Mouse (Mus musculus) ovary, postnatal 14 days (tissue): ENCODE results near the gene Sh3pxd2a.

Experiments
- DNase-seq: peaks from one replicate; pipeline ENCODE4 v3.0.0; 2022; ENCODE audit warnings: low spot score

Sh3pxd2a gene

DNA sequence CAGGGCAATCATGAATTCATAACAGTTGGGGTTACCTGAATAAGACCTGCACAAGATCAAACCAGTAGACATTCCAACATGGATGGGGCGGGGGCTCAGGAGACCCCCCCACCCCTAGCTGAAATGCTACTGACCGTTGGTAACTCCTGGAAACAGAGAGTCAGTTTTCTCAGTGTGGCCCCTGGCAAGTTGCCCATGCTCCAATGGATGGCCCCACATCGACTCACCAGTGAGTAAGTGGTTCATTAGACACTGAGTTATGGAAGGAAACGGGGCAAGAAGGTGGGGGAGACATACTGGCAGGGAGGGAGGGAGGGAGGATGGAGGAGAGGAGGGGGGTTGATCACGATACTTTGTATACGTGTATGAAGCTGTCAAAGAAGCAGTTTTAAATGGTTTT is 8.2 kb downstream of the Sh3pxd2a start:
- no peak for DNase-seq

GRCm38 (mm10) chr19:47455001-47455755 is 9.0 kb downstream of the Sh3pxd2a start:
- no peak for DNase-seq

DNA sequence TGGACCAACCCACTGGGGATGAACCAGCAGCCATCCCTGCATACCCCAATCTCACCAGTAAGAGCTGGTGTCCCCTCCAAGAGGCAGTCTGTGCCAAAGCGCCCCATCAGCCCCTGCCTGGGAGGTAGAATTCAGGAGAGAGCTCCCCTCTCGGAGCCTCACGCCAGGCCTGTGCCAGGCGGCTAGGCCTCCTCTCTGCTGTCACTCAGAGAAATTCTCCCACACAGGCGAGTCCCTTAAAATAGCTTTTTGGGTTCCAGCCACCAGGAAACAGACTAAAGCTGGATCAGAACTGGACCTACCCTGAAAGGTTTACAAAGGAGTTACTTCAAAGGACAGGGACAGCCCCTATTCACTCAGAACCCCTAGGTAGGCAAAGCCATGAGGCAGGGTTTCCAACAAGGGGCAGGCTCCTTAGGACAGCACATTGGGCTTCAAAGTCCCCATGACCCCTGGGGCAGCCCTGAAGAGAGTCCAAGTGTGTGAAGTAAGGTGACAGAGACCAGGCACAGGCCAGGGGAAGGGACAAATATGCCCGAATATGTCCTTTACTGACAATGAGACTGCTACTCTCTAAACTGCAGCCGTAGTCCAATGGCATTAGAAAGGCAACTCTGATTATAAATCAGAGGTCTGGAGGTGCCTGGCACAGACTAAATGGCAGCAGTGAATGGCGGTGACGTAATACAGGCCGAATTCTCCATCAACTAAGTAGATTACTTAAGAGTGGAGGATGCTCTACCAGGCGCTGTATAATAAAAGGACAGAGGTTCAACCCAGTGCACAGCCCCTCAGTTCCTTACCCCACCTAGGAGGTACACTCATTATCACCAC is 9.8 kb downstream of the Sh3pxd2a start:
- no peak for DNase-seq

DNA sequence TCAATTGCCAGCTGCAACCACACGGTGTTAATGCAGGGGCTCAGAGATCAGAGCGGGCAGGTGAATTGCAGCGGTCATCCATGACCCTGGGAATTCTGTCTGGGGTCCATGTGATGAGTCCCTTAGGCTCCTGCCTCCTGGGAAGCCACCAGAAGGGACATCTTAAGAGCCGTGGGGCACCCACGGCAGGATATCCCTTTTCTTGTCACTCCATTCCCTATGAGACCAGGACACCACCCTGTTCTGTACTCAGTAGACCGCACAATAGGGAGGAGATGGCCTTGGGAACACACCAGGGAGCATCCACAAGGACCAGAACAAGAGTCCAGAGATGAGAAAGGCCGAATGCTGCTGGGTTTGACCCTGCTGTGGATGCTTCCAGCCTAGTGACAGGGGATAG is 10.8 kb downstream of the Sh3pxd2a start:
- DNase-seq, result no peak

- DNase-seq, result no peak
Observed at GRCm38 (mm10) chr19:47452682-47453081, 11.5 kb downstream of the Sh3pxd2a start.

DNA sequence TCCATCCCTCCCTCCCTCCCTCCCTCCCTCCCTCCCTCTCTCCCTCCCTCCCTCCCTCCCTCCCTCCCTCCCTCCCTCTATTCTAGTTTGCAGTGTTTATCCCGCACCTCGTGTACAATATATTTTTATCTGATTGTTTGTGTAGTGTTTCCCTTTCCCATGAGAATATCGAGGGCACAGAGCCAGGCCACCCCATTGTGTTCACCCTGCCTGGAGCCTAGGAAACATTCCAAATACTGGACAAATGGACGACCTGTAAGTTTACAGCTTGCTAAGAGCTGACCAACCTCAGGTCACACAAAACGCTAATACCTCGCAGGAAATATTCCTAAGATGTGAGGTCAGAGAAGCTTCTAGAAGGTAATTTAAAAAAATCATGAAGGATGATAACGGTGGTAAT is 12.0 kb downstream of the Sh3pxd2a start:
- no peak for DNase-seq

DNA sequence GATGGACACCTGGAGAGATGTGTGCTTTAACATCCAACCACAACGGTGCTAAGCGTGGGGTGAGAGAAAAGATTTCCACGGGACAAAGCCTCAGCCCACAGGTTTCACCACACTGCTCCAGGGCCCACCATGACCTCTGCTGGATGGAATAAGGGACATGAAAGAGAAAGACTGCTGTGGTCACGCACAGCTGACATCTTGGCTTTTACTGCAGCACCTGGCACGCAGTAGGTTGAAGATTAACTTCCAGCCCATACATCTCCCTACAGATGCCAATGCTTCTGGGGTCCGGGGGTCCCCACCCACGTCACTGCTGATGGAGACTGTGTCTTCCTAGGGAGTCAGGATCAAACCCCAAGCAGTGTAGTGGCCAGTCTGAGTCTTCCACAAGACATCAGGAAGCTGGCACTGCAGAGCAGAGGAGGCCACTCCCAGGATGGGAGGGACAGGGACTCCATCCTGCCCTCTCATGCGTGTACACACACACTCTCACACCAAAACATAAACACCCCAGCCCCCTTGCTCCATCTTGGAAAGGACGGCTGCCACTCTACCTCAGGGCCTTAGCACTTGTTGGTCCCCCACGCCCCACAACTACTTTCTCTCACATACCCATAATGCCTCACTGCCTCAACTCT is 12.6 kb downstream of the Sh3pxd2a start:
- no peak for DNase-seq

- DNase-seq, result no peak
Observed at GRCm38 (mm10) chr19:47450261-47451137, 13.7 kb downstream of the Sh3pxd2a start.

DNA sequence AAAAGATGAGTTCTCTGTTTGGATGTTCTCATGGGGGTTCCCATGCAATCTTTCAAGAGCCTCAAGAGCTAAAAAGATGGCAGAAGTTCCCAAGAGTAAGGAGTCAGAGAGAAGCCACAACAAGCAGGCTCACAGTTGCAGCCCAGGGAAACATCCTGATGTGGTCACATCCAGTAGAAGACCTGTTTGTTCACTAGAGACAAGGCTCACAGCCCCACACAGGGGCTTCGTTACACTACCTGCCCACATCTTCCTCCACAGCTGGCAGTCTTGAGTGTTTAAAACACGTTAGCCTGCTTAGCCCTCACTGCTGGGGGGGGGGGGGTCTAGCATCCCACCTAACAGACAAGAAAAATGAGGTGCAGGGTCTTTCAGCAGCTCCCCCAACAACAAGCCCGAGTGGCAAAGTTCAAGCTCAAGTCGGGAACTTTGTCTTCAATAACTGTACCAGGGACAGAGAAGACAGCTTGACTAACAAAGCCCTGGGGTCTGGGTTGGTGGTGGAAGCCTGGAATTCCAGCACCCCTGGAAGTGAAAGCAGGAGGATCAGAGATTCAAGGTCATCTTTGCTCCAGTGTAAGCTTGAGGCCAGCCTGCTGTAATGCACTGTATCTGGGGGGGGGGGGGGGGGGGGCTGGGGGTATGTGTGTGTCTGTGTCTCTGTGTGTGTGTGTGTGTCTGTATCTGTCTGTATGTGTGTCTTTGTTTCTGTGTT is 14.5 kb downstream of the Sh3pxd2a start:
- DNase-seq, result no peak

- no peak for DNase-seq
Observed at GRCm38 (mm10) chr19:47448618-47449151, 15.5 kb downstream of the Sh3pxd2a start.

DNA sequence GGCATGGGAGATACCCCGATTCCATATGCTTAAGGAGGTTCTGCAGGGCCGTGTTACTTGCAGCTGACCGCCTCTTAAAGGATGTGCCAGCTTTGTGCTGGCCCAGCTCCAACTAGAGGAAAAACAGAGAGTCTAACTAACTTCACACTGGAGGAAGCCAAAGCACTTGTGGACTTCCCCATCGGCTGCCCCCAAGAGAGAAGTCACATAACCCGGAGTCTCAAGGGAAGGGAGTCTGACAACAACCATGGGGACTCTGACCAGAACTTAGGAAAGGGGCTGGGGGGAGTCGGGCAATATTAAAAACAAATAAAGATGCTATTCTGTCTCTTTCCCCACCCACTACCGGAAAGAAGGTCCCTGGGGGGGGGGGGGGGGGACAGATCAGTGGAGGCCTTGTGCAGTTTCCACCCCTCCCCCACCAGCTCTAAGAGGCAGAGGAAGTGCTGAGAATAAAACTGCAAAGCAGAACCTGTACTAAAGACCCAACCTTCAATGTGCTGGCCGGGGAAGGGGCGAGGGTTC is 17.3 kb downstream of the Sh3pxd2a start:
- no peak for DNase-seq

DNA sequence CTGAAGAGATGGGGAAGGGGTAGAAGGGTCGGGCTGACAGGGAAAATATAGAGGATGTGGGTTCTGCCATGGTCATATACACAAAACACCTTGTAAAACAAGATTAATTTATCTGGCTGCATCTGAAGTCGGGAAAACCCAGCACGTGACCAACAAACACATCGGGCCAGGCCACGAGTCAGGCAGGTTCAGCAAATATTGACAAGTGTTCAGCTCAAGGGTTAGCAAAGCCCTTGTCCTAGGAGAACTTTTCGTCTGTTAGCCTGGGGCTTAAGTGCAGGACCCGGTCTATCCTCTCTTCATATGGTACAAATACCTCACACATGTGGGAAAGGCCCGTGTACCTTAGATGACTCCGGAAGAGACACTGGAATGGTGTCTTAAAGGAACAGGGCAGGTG is 18.1 kb downstream of the Sh3pxd2a start:
- no peak for DNase-seq

DNA sequence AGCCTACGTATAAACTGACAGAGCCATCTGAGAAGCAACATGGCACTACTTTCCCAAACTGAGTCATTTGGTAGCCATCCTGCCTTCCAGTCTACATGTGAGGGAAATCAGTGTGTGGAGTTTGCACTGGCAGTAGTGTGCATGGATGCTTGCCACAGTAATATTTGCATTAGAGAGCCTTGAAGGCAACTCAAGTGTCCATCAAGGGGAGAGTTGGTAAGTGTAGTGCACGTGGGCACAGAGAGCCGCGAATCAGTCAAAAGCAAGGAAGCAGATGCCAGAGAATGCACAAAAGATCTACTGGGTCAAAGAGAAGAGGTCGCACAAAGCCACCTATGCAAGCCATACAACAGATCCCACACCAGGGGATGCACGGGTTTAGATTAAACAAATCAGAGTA is 18.5 kb downstream of the Sh3pxd2a start:
- DNase-seq, result no peak

DNA sequence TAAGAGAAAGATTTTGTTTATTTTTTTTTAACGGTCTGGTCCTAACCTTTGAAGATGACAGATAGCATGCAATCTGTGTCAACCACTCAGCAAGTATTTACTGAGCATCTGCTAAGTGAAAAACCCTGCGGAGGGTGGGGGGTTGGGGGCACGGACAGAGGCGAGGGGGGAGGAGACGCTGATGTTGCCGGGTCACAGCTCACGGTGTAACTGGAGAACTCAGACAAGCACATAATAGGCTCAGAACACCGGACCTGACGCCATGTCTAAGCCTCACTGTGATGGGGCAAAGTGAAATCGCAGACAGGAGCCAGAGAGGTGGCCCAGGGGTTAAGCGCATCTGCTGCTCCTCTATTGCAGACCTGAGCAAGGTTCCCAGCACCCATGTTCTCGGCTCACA is 19.7 kb downstream of the Sh3pxd2a start:
- DNase-seq, result no peak

DNA sequence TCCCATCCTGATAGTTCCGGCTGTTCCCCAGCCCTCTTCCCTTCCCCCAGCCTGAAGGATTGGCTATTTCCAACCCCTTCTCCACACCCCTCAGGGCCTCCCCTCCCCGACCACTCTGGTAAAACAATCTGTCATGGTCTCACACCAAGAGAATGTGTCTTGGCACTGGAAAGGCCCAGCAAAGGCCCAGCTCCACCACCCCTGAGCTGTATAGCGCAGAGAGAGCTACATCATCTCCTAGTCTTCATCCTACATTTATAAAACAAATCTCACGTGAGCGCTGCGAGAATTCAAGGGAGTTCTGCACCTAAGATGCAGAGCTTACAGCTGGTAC is 21.9 kb downstream of the Sh3pxd2a start:
- no peak for DNase-seq

GRCm38 (mm10) chr19:47441541-47442293 is 22.5 kb downstream of the Sh3pxd2a start:
- DNase-seq, result no peak

- no peak for DNase-seq
Observed at GRCm38 (mm10) chr19:47440967-47441366, 23.2 kb downstream of the Sh3pxd2a start.

DNA sequence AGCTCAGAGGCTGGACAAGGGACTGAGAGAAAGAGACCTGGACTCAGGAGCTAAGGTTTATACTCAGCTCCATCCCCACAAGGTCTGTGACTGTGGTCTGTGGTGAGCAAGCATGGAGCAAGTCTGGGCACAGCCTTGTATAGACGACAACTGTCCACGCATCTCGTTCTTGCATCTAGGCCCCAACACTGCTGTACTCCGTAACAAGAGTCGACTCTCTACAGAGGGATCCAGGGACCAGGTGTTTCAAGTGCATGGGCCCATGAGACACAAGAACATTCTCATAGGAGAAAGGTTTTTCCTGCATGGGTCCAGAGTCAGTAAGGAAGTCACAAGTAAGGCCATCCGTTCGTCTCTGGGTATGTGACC is 23.8 kb downstream of the Sh3pxd2a start:
- no peak for DNase-seq

GRCm38 (mm10) chr19:47439726-47440434 is 24.3 kb downstream of the Sh3pxd2a start:
- no peak for DNase-seq

- DNase-seq, result peak; percentile 75
Observed at GRCm38 (mm10) chr19:47438445-47438844, 25.8 kb downstream of the Sh3pxd2a start.
